In genomic region chr13:111687285-111687781, GRCm38 (mm10) we compare ENCODE assay signal across 8 mouse cellular contexts. TPM values are rescaled to one million over a fixed set of nuclear protein-coding genes. Genes with fewer than 3 reads are reported as not detected.
A peak's percentile ranks its signal among the peaks of the same experiment; 100 is the strongest.
DNase-seq lines count a peak whose midpoint lies in the region; ATAC-seq and TF ChIP-seq lines count a peak whose summit lies in the region.

No protein-coding gene starts in this region.

- DNase-seq in ES-E14 (ENCODE audit: low read depth, low spot score) = peak; percentile 43
- peak; percentile 48 for DNase-seq in cerebellum, adult 11-12 months
- peak; percentile 58 for DNase-seq in heart, postnatal 25 days (ENCODE audit: low spot score)
- peak; percentile 35 to 48 for DNase-seq in layer of hippocampus, adult 2 months (ENCODE audit: low spot score in 2 of 2)
- DNase-seq in lung, embryonic 14.5 days = peak; percentile 93
- peak; percentile 60 for DNase-seq in ovary, postnatal 10 days (ENCODE audit: low spot score)
- DNase-seq in thymus, postnatal 10 days (ENCODE audit: low spot score in 2 of 2) = peak; percentile 42 to 51

- H3K36me3 ChIP-seq in ES-E14 (ENCODE audit: control insufficient read depth, insufficient read depth, low read length, poor library complexity, severe bottlenecking) = peaks cover 6% of the 10 kb centered on the region
- peaks cover 10% of the 10 kb centered on the region for H3K36me3 ChIP-seq in forebrain, embryonic 15.5 days
- peaks cover 23% of the 10 kb centered on the region for H3K36me3 ChIP-seq in lung, embryonic 14.5 days (ENCODE audit: insufficient read depth)

- TF ChIP-seq CTCF in layer of hippocampus, adult 2 months (conservative IDR thresholded peaks at IDR 0.05) = no peak
- no peak for TF ChIP-seq CTCF in lung, embryonic 14.5 days (IDR thresholded peaks at IDR 0.05; ENCODE audit: low read depth)

- H3K9ac ChIP-seq in ES-E14 (ENCODE audit: insufficient read depth, low read depth, low read length, poor library complexity, severe bottlenecking) = peak overlapping the region; percentile 99
- peak overlapping the region; percentile 97 for H3K9ac ChIP-seq in forebrain, embryonic 15.5 days (replicated peaks)
- H3K9ac ChIP-seq in lung, embryonic 14.5 days = peak overlapping the region; percentile 97

- under 1% methylated on average over 35 of the region's 35 CpGs for WGBS in forebrain, embryonic 15.5 days
- WGBS in lung, embryonic 14.5 days = under 1% methylated on average over 35 of the region's 35 CpGs

- peak overlapping the region; percentile 93 to 98 for H3K4me3 ChIP-seq in ES-E14 (ENCODE audit: insufficient read depth in 1 of 2, low read depth in 1 of 2, low read length in 2 of 2, poor library complexity in 1 of 2, severe bottlenecking in 1 of 2)
- H3K4me3 ChIP-seq in forebrain, embryonic 15.5 days = peak overlapping the region; percentile 82
- peak overlapping the region; percentile 75 for H3K4me3 ChIP-seq in layer of hippocampus, adult 2 months
- H3K4me3 ChIP-seq in lung, embryonic 14.5 days (ENCODE audit: low read depth, low read length) = peak overlapping the region; percentile 91

- intact Hi-C loops in heart, postnatal 25 days (cut with DNase I) = loop anchor here (5.0 kb wide), 2 partner anchors 35 to 200 kb away; no protein-coding TSS in a partner anchor

- peaks cover under 1% of the 10 kb centered on the region; the same call in 1 of the 2 replicates for H3K9me3 ChIP-seq in ES-E14 (ENCODE audit: control insufficient read depth, insufficient read depth, low read depth, low read length)
- no peaks in the 10 kb centered on the region for H3K9me3 ChIP-seq in forebrain, embryonic 15.5 days
- H3K9me3 ChIP-seq in lung, embryonic 14.5 days (ENCODE audit: low read depth, low read length) = no peaks in the 10 kb centered on the region

- no peak overlapping the region for H3K27ac ChIP-seq in ES-E14 (ENCODE audit: insufficient read depth, low read depth, low read length, poor library complexity, severe bottlenecking)
- peak overlapping the region; percentile 98 for H3K27ac ChIP-seq in forebrain, embryonic 15.5 days (replicated peaks)
- H3K27ac ChIP-seq in layer of hippocampus, adult 2 months = peak overlapping the region; percentile 72
- H3K27ac ChIP-seq in lung, embryonic 14.5 days (ENCODE audit: low read depth) = peak overlapping the region; percentile 98

- ATAC-seq in forebrain, embryonic 15.5 days (replicated peaks) = peak; percentile 72
- peak; percentile 78 for ATAC-seq in lung, embryonic 14.5 days (ENCODE audit: insufficient read depth)

- peaks cover 0 to 4% of the 10 kb centered on the region in 2 experiments; a peak in 1 of 4 replicates for H3K4me1 ChIP-seq in ES-E14 (ENCODE audit: control insufficient read depth in 2 of 2, insufficient read depth in 2 of 2, low read length in 2 of 2, poor library complexity in 1 of 2)
- peaks cover 13% of the 10 kb centered on the region; the same call in 1 of the 2 replicates for H3K4me1 ChIP-seq in forebrain, embryonic 15.5 days
- H3K4me1 ChIP-seq in lung, embryonic 14.5 days (ENCODE audit: insufficient read depth) = no peaks in the 10 kb centered on the region

- H3K4me2 ChIP-seq in forebrain, embryonic 15.5 days (replicated peaks) = peak overlapping the region; percentile 73
- peak overlapping the region; percentile 85 for H3K4me2 ChIP-seq in lung, embryonic 14.5 days

- in situ Hi-C loops in ES-E14 (cut with MboI; ENCODE audit: low sequenced_read_pairs in 2 of 2, unreplicated experiment in 2 of 2) = no loop called here

- H3K27me3 ChIP-seq in forebrain, embryonic 15.5 days = no peaks in the 10 kb centered on the region
- H3K27me3 ChIP-seq in lung, embryonic 14.5 days (ENCODE audit: insufficient read depth, low read length) = no peaks in the 10 kb centered on the region

TF ChIP-seq in ES-E14, 5 proteins besides CTCF, POLR2A, EP300 and RAD21:
- TF ChIP-seq ZC3H11A (IDR thresholded peaks at IDR 0.05; ENCODE audit: borderline replicate concordance, low read depth, low read length) = no peak
- TF ChIP-seq ZNF384 (IDR thresholded peaks at IDR 0.05; ENCODE audit: low read depth, low read length) = no peak
- no peak for TF ChIP-seq HCFC1 (IDR thresholded peaks at IDR 0.05; ENCODE audit: borderline replicate concordance, insufficient read depth, low read length)
- TF ChIP-seq CHD2 (IDR thresholded peaks at IDR 0.05; ENCODE audit: low read depth, low read length) = no peak
- no peak for TF ChIP-seq MAFK (IDR thresholded peaks at IDR 0.05; ENCODE audit: insufficient read depth, low read depth, low read length)
TF ChIP-seq in ES-E14: peak in this region for 0.

RNA-seq across cellular contexts. Expression of gene Mier3, which starts 6.6 kb away (rescaled TPM):
- 16.5 and 18.6 TPM in 2 replicates for total RNA-seq in ES-E14 (2012; rRNA removed)
- 20.5 and 21.9 TPM in 2 replicates for polyA plus RNA-seq in forebrain, embryonic 15.5 days (2015; fragmentation: Nextera tagmentation; extraction: Ambion mirVana)
- total RNA-seq in heart, postnatal 25 days (2021) = 10 to 100 TPM; 16.4 to 17.5 TPM
- total RNA-seq in layer of hippocampus, adult 2 months (2021) = 10 to 100 TPM; 27.7 to 30.3 TPM
- polyA plus RNA-seq in lung, embryonic 14.5 days (2014; fragmentation: Nextera tagmentation; extraction: Ambion mirVana) = 27.1 and 27.8 TPM in 2 replicates

Comparison
In these comparisons a context has a peak if more than half of its experiments do, and no peak if none do; other contexts are left out.
1. DNase-seq: peak in every context shown above with its lines; median percentile 93 in lung, embryonic 14.5 days; 60 in ovary, postnatal 10 days; 58 in heart, postnatal 25 days; 48 in cerebellum, adult 11-12 months; 46 in thymus, postnatal 10 days; 43 in ES-E14; 42 in layer of hippocampus, adult 2 months.